Mouse (Mus musculus): ENCODE measurements around the gene Gipc3.

- no peak for TF ChIP-seq CTCF (IDR thresholded peaks at IDR 0.05; ENCODE audit: borderline replicate concordance, extremely low read depth, insufficient read depth, insufficient read length)
- no peak for TF ChIP-seq POLR2A (IDR thresholded peaks at IDR 0.05; ENCODE audit: borderline replicate concordance, extremely low read depth, insufficient read depth, insufficient read length, poor library complexity, severe bottlenecking)
These were observed 17.3 kb downstream of the Gipc3 start for GRCm38 (mm10) chr10:81325781-81326180.
